9 mouse cellular contexts compared by ENCODE assay signal in genomic region chr1:72739681-72740063, GRCm38 (mm10). TPM values are rescaled to one million over a fixed set of nuclear protein-coding genes. Genes with fewer than 3 reads are reported as not detected.
A peak's percentile ranks its signal among the peaks of the same experiment; 100 is the strongest.
DNase-seq lines count a peak whose midpoint lies in the region; ATAC-seq lines count a peak whose summit lies in the region.
"Had no signal": no experiment of that assay in that cellular context is flagged by ENCODE, and none has a peak within 500 bp of the region (broad histone marks: within the 10 kb centered on the region; RNA-seq: fewer than 3 reads in every experiment).

No protein-coding gene starts in this region.

- H3K4me2 ChIP-seq in neural tube, embryonic 13.5 days, result no peak overlapping the region
- H3K4me2 ChIP-seq in limb, embryonic 15.5 days, result no peak overlapping the region

- no peaks in the 10 kb centered on the region for H3K27me3 ChIP-seq in neural tube, embryonic 13.5 days
- H3K27me3 ChIP-seq in limb, embryonic 15.5 days, result no peaks in the 10 kb centered on the region

- H3K27ac ChIP-seq in neural tube, embryonic 13.5 days (replicated peaks), result 0 out of 2 replicates have a peak overlapping the region, but pooled peaks have one; percentile 23
- H3K27ac ChIP-seq in limb, embryonic 15.5 days, result peak overlapping the region; percentile 48

- H3K9me3 ChIP-seq in neural tube, embryonic 13.5 days, result no peaks in the 10 kb centered on the region
- no peaks in the 10 kb centered on the region for H3K9me3 ChIP-seq in limb, embryonic 15.5 days
- H3K9me3 ChIP-seq: G1E had no signal

- peak; percentile 67 for ATAC-seq in neural tube, embryonic 13.5 days (ENCODE audit: low read depth)
- peak; percentile 60; the same call in 1 of the 2 replicates for ATAC-seq in limb, embryonic 15.5 days (ENCODE audit: insufficient number of reproducible peaks, low FRiP score, low TSS enrichment, low read depth)
- no peak for ATAC-seq in activated CD4-positive, CD25-positive, alpha-beta regulatory T cell, adult 4 months

- H3K4me1 ChIP-seq in neural tube, embryonic 13.5 days (replicated peaks), result peaks cover 26% of the 10 kb centered on the region
- peaks cover 21% of the 10 kb centered on the region for H3K4me1 ChIP-seq in limb, embryonic 15.5 days

- DNase-seq in neural tube, embryonic 10.5 days (ENCODE audit: extremely low spot score, low spot score), result no peak
- peak; percentile 20 to 23 for DNase-seq in frontal cortex, postnatal 25 days (ENCODE audit: low spot score in 2 of 2)
- peak; percentile 49 for DNase-seq in right cerebral cortex, postnatal 4 days
- no peak for DNase-seq in kidney, postnatal 36 days
- DNase-seq in kidney, adult 11 months, result no peak

- H3K4me3 ChIP-seq in neural tube, embryonic 13.5 days, result no peak overlapping the region
- no peak overlapping the region for H3K4me3 ChIP-seq in limb, embryonic 15.5 days

- WGBS in neural tube, embryonic 13.5 days, result 50% methylated on average over 10 of the region's 10 CpGs
- 40% methylated on average over 10 of the region's 10 CpGs for WGBS in limb, embryonic 15.5 days

- H3K9ac ChIP-seq in neural tube, embryonic 13.5 days, result no peak overlapping the region
- no peak overlapping the region for H3K9ac ChIP-seq in limb, embryonic 15.5 days

- no peaks in the 10 kb centered on the region for H3K36me3 ChIP-seq in neural tube, embryonic 13.5 days
- H3K36me3 ChIP-seq in limb, embryonic 15.5 days, result no peaks in the 10 kb centered on the region
- H3K36me3 ChIP-seq: G1E had no signal

RNA-seq across cellular contexts. Expression of gene Rpl37a, which starts 28.6 kb away (rescaled TPM):
- polyA plus RNA-seq in neural tube, embryonic 13.5 days (2015; fragmentation: Nextera tagmentation; extraction: Ambion mirVana), result 999 and 1,146 TPM in 2 replicates
- polyA plus RNA-seq in limb, embryonic 15.5 days (2015; fragmentation: Nextera tagmentation; extraction: Ambion mirVana), result 1,437 and 1,953 TPM in 2 replicates
- 1,000 to 10,000 TPM; 2,620 to 2,910 TPM for polyA plus RNA-seq in activated CD4-positive, CD25-positive, alpha-beta regulatory T cell, adult 4 months (2017; shearing (Covaris generic))

RNA-seq across cellular contexts. Expression of gene Ankar, which starts 39.3 kb away (rescaled TPM):
- not detected in 2 replicates for polyA plus RNA-seq in neural tube, embryonic 13.5 days (2015; fragmentation: Nextera tagmentation; extraction: Ambion mirVana)
- not detected in 2 replicates for polyA plus RNA-seq in limb, embryonic 15.5 days (2015; fragmentation: Nextera tagmentation; extraction: Ambion mirVana)
- polyA plus RNA-seq in activated CD4-positive, CD25-positive, alpha-beta regulatory T cell, adult 4 months (2017; shearing (Covaris generic)), result not detected
- polyA plus RNA-seq: G1E had no signal

Comparison
In these comparisons a context has a peak if more than half of its experiments do, and no peak if none do; other contexts are left out.
1. DNase-seq: peak in frontal cortex, postnatal 25 days (2 of 2) and right cerebral cortex, postnatal 4 days (single experiment); none in neural tube, embryonic 10.5 days (single experiment), kidney, postnatal 36 days (0 of 2) and kidney, adult 11 months (single experiment).